Mouse (Mus musculus): ENCODE measurements around the gene Plekhh2. TPM values are rescaled to one million over a fixed set of nuclear protein-coding genes. Genes with fewer than 3 reads are reported as not detected.

Plekhh2 gene
- total and polyA plus RNA-seq, 3 experiments = 0.21 to 1.7 (median 1.1) TPM

DNA sequence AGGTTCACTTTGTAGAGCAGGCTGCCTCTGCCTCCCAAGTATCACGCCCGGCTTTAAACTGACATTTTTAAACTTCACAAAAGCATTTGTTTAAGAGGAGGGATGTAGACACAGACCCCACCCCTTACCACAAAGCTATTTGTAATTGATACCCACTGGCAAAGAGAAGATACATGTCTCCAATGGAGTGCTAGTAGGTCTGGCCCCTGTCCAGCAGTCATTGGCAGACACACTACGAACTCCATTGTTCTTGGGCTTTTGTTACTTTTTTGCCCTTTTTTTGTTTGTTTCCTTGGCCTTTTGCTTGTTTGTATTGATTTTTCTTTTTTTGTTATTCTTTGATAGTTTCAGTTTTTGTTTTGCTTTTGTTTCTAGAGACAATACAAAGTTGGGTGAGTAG lies 26.3 kb downstream of the Plekhh2 start:
- Histone ChIP-seq H3K4me1 (ENCODE audit: control insufficient read depth in 1 of 2, insufficient read depth in 2 of 2) (no peaks in the 10 kb centered on the region), H3K79me2 (replicated peaks; ENCODE audit: control insufficient read depth, extremely low read depth, insufficient read depth, poor library complexity, severe bottlenecking) (no peaks in the 10 kb centered on the region), H3K36me3 (replicated peaks in 1 of 2; ENCODE audit: control insufficient read depth in 1 of 2, insufficient read depth in 1 of 2, low read length in 1 of 2) (no peaks in the 10 kb centered on the region), H3K4me2 (ENCODE audit: insufficient read depth, low read depth, poor library complexity, severe bottlenecking) (no peak overlapping the region), H3K27ac (ENCODE audit: insufficient read depth, low read depth) (no peak overlapping the region), H3K9ac (ENCODE audit: insufficient read depth, low read depth) (no peak overlapping the region), H3K4me3 (replicated peaks in 1 of 3; ENCODE audit: low read depth in 2 of 3, low read length in 2 of 3, poor library complexity in 1 of 3) (no peak overlapping the region), H3K9me3 (replicated peaks; ENCODE audit: low read length) (peaks cover 2% of the 10 kb centered on the region), H3K27me3 (replicated peaks) (no peaks in the 10 kb centered on the region)
- TF ChIP-seq IRF4 (IDR thresholded peaks at IDR 0.05; ENCODE audit: low read depth, low read length) (no peak), JUND (conservative IDR thresholded peaks at IDR 0.05; ENCODE audit: low read depth, low read length) (no peak), CHD2 (IDR thresholded peaks at IDR 0.05; ENCODE audit: low read length) (no peak), GABPA (IDR thresholded peaks at IDR 0.05; ENCODE audit: insufficient replicate concordance, low read depth, low read length) (no peak), MAFK (IDR thresholded peaks at IDR 0.05; ENCODE audit: insufficient replicate concordance, low read length) (no peak), KAT2A (IDR thresholded peaks at IDR 0.05; ENCODE audit: insufficient replicate concordance, low read length) (no peak), USF1 (IDR thresholded peaks at IDR 0.05; ENCODE audit: low read depth, low read length) (no peak), ELF1 (IDR thresholded peaks at IDR 0.05; ENCODE audit: low read depth, low read length) (no peak), PAX5 (IDR thresholded peaks at IDR 0.05; ENCODE audit: low read length) (no peak), RAD21 (IDR thresholded peaks at IDR 0.05; ENCODE audit: low read depth, low read length) (no peak), POLR2AphosphoS2 (IDR thresholded peaks at IDR 0.05; ENCODE audit: low read depth, low read length) (no peak), SMC3 (IDR thresholded peaks at IDR 0.05; ENCODE audit: low read depth, low read length) (no peak), MAZ (IDR thresholded peaks at IDR 0.05; ENCODE audit: low read depth, low read length) (no peak), JUN (IDR thresholded peaks at IDR 0.05; ENCODE audit: insufficient read depth, low read depth, low read length) (no peak), TCF12 (IDR thresholded peaks at IDR 0.05; ENCODE audit: low read depth, low read length) (no peak), USF2 (conservative IDR thresholded peaks at IDR 0.05; ENCODE audit: low read depth, low read length) (no peak), EP300 (IDR thresholded peaks at IDR 0.05; ENCODE audit: low read length) (no peak)
- no peak for DNase-seq (ENCODE audit: extremely low read depth)
- in situ Hi-C loops (cut with MboI; ENCODE audit: low pct_ligation_motif_present, low pct_unique_long_range_greater_than_20kb, low sequenced_read_pairs) (no loop called here), dilution Hi-C loops (cut with MboI; ENCODE audit: extremely low pct_ligation_motif_present, extremely low pct_unique_long_range_greater_than_20kb, low sequenced_read_pairs) (no loop called here)

DNA sequence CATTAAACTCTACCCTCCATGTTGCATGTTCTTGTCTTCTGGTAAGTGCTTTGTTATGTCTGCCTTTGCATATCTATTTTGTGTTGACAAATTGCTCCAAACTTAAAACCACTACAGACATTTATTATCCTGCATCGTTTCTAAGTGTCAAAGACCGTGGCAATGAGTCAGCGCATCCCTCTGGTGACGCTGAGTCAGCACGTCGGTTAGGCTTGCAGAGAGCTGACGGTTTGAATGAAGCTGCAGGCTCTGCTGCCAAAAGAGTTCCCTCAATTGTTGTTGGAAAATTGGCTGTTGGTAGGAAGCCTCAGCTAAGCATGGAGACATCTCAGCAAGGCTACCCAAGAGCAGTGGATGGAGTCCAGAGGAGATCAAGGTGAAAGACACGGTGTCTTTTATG lies 28.9 kb downstream of the Plekhh2 start:
- Histone ChIP-seq H3K36me3 (replicated peaks in 1 of 2; ENCODE audit: control insufficient read depth in 1 of 2, insufficient read depth in 1 of 2, low read length in 1 of 2) (no peaks in the 10 kb centered on the region), H3K79me2 (replicated peaks; ENCODE audit: control insufficient read depth, extremely low read depth, insufficient read depth, poor library complexity, severe bottlenecking) (no peaks in the 10 kb centered on the region), H3K27ac (ENCODE audit: insufficient read depth, low read depth) (no peak overlapping the region), H3K9ac (ENCODE audit: insufficient read depth, low read depth) (no peak overlapping the region), H3K27me3 (replicated peaks) (no peaks in the 10 kb centered on the region), H3K4me1 (ENCODE audit: control insufficient read depth in 1 of 2, insufficient read depth in 2 of 2) (no peaks in the 10 kb centered on the region), H3K9me3 (replicated peaks; ENCODE audit: low read length) (peaks cover 2% of the 10 kb centered on the region), H3K4me2 (ENCODE audit: insufficient read depth, low read depth, poor library complexity, severe bottlenecking) (no peak overlapping the region), H3K4me3 (replicated peaks in 1 of 3; ENCODE audit: low read depth in 2 of 3, low read length in 2 of 3, poor library complexity in 1 of 3) (no peak overlapping the region)
- TF ChIP-seq HCFC1 (IDR thresholded peaks at IDR 0.05; ENCODE audit: low read depth, low read length) = no peak
- TF ChIP-seq USF1 (IDR thresholded peaks at IDR 0.05; ENCODE audit: low read depth, low read length) = no peak
- no peak for TF ChIP-seq TCF12 (IDR thresholded peaks at IDR 0.05; ENCODE audit: low read depth, low read length)
- no peak for TF ChIP-seq GABPA (IDR thresholded peaks at IDR 0.05; ENCODE audit: insufficient replicate concordance, low read depth, low read length)
- peak; percentile 87 for TF ChIP-seq MAFK (IDR thresholded peaks at IDR 0.05; ENCODE audit: insufficient replicate concordance, low read length)
- TF ChIP-seq IRF4 (IDR thresholded peaks at IDR 0.05; ENCODE audit: low read depth, low read length) = no peak
- no peak for DNase-seq (ENCODE audit: extremely low read depth)
- dilution Hi-C loops (cut with MboI; ENCODE audit: extremely low pct_ligation_motif_present, extremely low pct_unique_long_range_greater_than_20kb, low sequenced_read_pairs) = no loop called here
- in situ Hi-C loops (cut with MboI; ENCODE audit: low pct_ligation_motif_present, low pct_unique_long_range_greater_than_20kb, low sequenced_read_pairs) = no loop called here
